Mouse (Mus musculus): ENCODE data around the gene Apba2. TPM values are rescaled to one million over a fixed set of nuclear protein-coding genes. Genes with fewer than 3 reads are reported as not detected.

Gene Apba2
- polyA plus RNA-seq (2015; fragmentation: Nextera tagmentation; extraction: Ambion mirVana), result 10.8 and 11.4 TPM in 2 replicates

GRCm38 (mm10) chr7:64501536-64502270 is at the start of gene Apba2:
TSS of gene Apba2 (plus strand) at chr7:64501706.
- Histone ChIP-seq H3K4me2 (peak within 1 kb of the TSS; percentile 98), H3K36me3 (no peaks in the 10 kb centered on the region), H3K27me3 (peaks cover 46% of the 10 kb centered on the region), H3K9me3 (no peaks in the 10 kb centered on the region), H3K4me1 (peaks cover 7% of the 10 kb centered on the region), H3K9ac (peak within 1 kb of the TSS; percentile 81), H3K4me3 (peak within 1 kb of the TSS; percentile 63), H3K27ac (no peak within 1 kb of the TSS)
- peak; percentile 63 for ATAC-seq (ENCODE audit: insufficient number of reproducible peaks, insufficient read depth, low FRiP score, low TSS enrichment, low read depth)
- under 1% methylated on average over 96 of the region's 96 CpGs for WGBS

- Histone ChIP-seq H3K4me1 (no peaks in the 10 kb centered on the region), H3K9me3 (no peaks in the 10 kb centered on the region), H3K27ac (no peak overlapping the region), H3K9ac (no peak overlapping the region), H3K27me3 (no peaks in the 10 kb centered on the region), H3K4me3 (no peak overlapping the region), H3K36me3 (no peaks in the 10 kb centered on the region), H3K4me2 (no peak overlapping the region)
- 81% methylated on average over 5 of the region's 5 CpGs for WGBS
- ATAC-seq (ENCODE audit: insufficient number of reproducible peaks, insufficient read depth, low FRiP score, low TSS enrichment, low read depth), result no peak
Measured at GRCm38 (mm10) chr7:64451861-64452382, 49.6 kb upstream of the Apba2 start.

DNA sequence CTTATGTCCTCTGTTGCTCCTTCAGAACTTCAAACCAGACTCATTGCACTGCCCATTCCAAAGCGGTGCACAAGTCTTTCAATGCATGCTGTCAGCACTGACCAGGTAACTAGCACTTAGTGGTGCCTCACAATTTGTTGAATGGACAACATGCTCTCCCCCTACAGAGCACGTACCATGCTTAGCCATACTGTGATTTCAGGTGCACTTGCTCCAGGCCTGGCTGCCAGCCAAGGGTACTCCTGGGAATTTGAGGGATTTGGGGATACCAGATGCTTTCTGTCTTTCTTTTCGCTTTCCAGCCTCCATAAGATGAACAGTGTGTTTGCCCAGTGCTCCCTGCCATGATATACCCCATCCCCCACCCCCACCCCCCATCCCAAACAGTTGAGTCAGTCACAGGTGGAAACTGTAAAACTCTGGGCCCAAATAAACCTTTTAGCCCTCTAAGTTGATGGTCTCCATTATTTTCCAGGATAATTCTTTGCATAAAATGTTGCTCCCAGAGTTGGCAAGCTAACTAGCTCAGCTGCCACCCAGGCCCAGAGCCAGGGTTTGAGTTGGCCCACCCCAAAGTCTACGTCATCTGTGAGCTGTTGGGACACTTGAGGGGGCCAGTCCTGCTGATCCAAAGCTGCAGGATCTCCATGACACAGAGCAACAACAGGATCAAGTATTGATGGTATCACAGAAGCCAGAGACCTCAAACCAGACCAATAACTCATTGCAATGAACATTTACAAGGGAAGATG is 48.9 kb upstream of the Apba2 start:
- H3K4me2 ChIP-seq, result no peak overlapping the region
- WGBS, result 74% methylated on average over 4 of the region's 4 CpGs
- H3K27me3 ChIP-seq, result no peaks in the 10 kb centered on the region
- no peak overlapping the region for H3K9ac ChIP-seq
- H3K4me3 ChIP-seq, result no peak overlapping the region
- H3K36me3 ChIP-seq, result no peaks in the 10 kb centered on the region
- no peak for ATAC-seq (ENCODE audit: insufficient number of reproducible peaks, insufficient read depth, low FRiP score, low TSS enrichment, low read depth)
- H3K27ac ChIP-seq, result no peak overlapping the region
- H3K9me3 ChIP-seq, result no peaks in the 10 kb centered on the region
- no peaks in the 10 kb centered on the region for H3K4me1 ChIP-seq

DNA sequence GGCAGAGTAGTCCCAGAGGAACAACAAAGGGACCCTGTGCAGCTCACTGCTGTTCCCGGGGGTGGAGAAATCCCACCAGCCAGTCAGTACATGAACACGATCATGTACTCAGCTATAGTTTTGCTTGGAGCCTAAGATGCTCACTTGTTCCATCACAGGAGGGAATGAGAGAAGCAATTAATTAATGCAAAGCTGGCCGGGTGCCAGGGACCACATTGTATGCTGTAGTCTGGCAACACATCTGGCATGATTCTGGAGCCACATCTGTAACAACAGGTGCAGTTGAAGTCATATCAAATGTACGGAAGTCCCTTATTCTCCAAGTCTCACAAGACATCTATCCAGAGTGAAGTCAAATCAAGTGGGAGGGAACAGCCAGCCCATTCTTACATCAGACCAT is 45.3 kb upstream of the Apba2 start:
- no peaks in the 10 kb centered on the region for H3K36me3 ChIP-seq
- no peak overlapping the region for H3K9ac ChIP-seq
- no peak overlapping the region for H3K4me2 ChIP-seq
- H3K4me3 ChIP-seq, result no peak overlapping the region
- ATAC-seq (ENCODE audit: insufficient number of reproducible peaks, insufficient read depth, low FRiP score, low TSS enrichment, low read depth), result no peak
- WGBS, result 77% methylated on average over 4 of the region's 4 CpGs
- no peaks in the 10 kb centered on the region for H3K4me1 ChIP-seq
- H3K27ac ChIP-seq, result no peak overlapping the region
- no peaks in the 10 kb centered on the region for H3K27me3 ChIP-seq
- no peaks in the 10 kb centered on the region for H3K9me3 ChIP-seq

DNA sequence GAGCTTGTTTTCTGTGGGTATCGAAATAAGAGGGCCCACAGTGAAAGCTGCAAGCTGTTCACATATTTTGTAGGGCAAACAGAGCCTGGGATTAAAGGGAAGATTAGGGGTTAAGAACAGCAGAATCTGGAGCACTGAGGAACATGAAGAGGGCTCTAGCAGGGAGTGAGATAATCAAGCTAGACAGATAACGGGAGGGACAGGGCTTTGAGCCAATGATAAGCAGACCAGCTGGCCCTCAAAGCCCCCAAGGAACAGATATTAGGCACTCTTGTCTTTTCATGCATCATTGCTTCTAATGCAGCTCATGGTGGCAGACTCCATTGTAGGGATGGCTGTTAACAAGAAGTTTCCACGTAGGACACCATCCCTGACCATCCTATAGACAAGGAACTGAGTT is 44.8 kb upstream of the Apba2 start:
- H3K27me3 ChIP-seq, result no peaks in the 10 kb centered on the region
- H3K36me3 ChIP-seq, result no peaks in the 10 kb centered on the region
- H3K9me3 ChIP-seq, result no peaks in the 10 kb centered on the region
- H3K4me1 ChIP-seq, result no peaks in the 10 kb centered on the region
- ATAC-seq (ENCODE audit: insufficient number of reproducible peaks, insufficient read depth, low FRiP score, low TSS enrichment, low read depth), result no peak
- 82% methylated on average over 3 of the region's 3 CpGs for WGBS
- H3K9ac ChIP-seq, result no peak overlapping the region
- H3K4me3 ChIP-seq, result no peak overlapping the region
- no peak overlapping the region for H3K27ac ChIP-seq
- no peak overlapping the region for H3K4me2 ChIP-seq

DNA sequence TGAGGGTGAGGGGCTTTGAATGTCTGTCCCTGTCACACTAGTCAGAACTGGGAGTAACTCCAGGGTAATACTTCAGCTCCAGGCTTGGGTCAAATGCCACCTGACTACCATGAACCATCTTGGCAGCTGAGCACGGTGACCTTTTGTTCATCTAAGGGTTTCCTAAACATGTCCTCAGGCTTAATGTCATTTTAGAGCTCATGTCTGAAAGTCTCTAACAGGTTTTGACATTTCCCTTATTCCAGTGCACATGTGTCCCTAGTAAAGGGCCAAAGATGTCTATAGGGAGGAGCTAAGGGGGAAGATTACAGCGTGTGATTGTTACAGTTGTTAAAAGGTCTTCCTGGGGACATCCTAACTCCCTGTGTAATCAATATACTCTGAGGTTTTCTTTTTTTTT is 43.7 kb upstream of the Apba2 start:
- Histone ChIP-seq H3K4me1 (no peaks in the 10 kb centered on the region), H3K4me3 (no peak overlapping the region), H3K9ac (no peak overlapping the region), H3K4me2 (no peak overlapping the region), H3K27me3 (no peaks in the 10 kb centered on the region), H3K36me3 (no peaks in the 10 kb centered on the region), H3K27ac (no peak overlapping the region), H3K9me3 (no peaks in the 10 kb centered on the region)
- WGBS, result 68% methylated on average over 2 of the region's 2 CpGs
- ATAC-seq (ENCODE audit: insufficient number of reproducible peaks, insufficient read depth, low FRiP score, low TSS enrichment, low read depth), result no peak

DNA sequence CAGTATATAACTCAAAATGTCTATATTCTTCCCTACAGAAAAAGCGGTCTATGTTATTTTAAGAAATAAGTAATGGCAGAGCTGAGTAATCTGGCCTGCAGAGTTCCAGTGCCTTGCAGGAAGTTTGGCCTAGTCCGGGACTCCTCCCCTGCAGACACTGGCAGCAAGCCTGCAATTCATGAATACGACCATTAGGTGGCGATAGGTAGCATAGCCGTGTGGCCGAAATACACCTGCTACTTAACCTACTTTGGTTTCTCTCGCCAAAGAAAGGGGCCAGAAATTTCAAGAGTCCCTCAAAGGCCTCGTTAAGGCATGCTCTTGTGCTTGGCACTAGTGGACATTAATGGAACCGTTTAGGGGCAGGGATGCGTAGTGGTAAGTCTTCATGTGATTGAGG is 4.1 kb upstream of the Apba2 start:
- no peak for ATAC-seq (ENCODE audit: insufficient number of reproducible peaks, insufficient read depth, low FRiP score, low TSS enrichment, low read depth)
- H3K36me3 ChIP-seq, result no peaks in the 10 kb centered on the region
- WGBS, result 31% methylated on average over 10 of the region's 10 CpGs
- H3K4me2 ChIP-seq, result no peak overlapping the region
- no peaks in the 10 kb centered on the region for H3K9me3 ChIP-seq
- H3K4me1 ChIP-seq, result peaks cover 3% of the 10 kb centered on the region
- no peak overlapping the region for H3K27ac ChIP-seq
- no peak overlapping the region for H3K4me3 ChIP-seq
- peaks cover 23% of the 10 kb centered on the region for H3K27me3 ChIP-seq
- no peak overlapping the region for H3K9ac ChIP-seq

GRCm38 (mm10) chr7:64502271-64503180 is 1.0 kb downstream of the Apba2 start:
- no peaks in the 10 kb centered on the region for H3K36me3 ChIP-seq
- H3K4me1 ChIP-seq, result peaks cover 7% of the 10 kb centered on the region
- H3K9me3 ChIP-seq, result no peaks in the 10 kb centered on the region
- H3K9ac ChIP-seq, result peak overlapping the region; percentile 81
- ATAC-seq (ENCODE audit: insufficient number of reproducible peaks, insufficient read depth, low FRiP score, low TSS enrichment, low read depth), result no peak
- H3K27me3 ChIP-seq, result peaks cover 46% of the 10 kb centered on the region
- peak overlapping the region; percentile 63 for H3K4me3 ChIP-seq
- H3K27ac ChIP-seq, result no peak overlapping the region
- H3K4me2 ChIP-seq, result peak overlapping the region; percentile 98
- 2% methylated on average over 44 of the region's 47 CpGs for WGBS

GRCm38 (mm10) chr7:64503641-64504040 is 2.1 kb downstream of the Apba2 start:
- Histone ChIP-seq H3K4me3 (no peak overlapping the region), H3K9me3 (no peaks in the 10 kb centered on the region), H3K4me1 (peaks cover 7% of the 10 kb centered on the region), H3K27ac (no peak overlapping the region), H3K9ac (no peak overlapping the region), H3K27me3 (peaks cover 46% of the 10 kb centered on the region), H3K36me3 (no peaks in the 10 kb centered on the region), H3K4me2 (no peak overlapping the region)
- 71% methylated on average over 6 of the region's 6 CpGs for WGBS
- no peak for ATAC-seq (ENCODE audit: insufficient number of reproducible peaks, insufficient read depth, low FRiP score, low TSS enrichment, low read depth)

GRCm38 (mm10) chr7:64504691-64505231 is 3.3 kb downstream of the Apba2 start:
- no peak for ATAC-seq (ENCODE audit: insufficient number of reproducible peaks, insufficient read depth, low FRiP score, low TSS enrichment, low read depth)
- WGBS, result 31% methylated on average over 7 of the region's 8 CpGs
- Histone ChIP-seq H3K27me3 (peaks cover 46% of the 10 kb centered on the region), H3K4me3 (no peak overlapping the region), H3K4me2 (no peak overlapping the region), H3K9me3 (no peaks in the 10 kb centered on the region), H3K36me3 (no peaks in the 10 kb centered on the region), H3K9ac (no peak overlapping the region), H3K27ac (no peak overlapping the region), H3K4me1 (peaks cover 7% of the 10 kb centered on the region)

DNA sequence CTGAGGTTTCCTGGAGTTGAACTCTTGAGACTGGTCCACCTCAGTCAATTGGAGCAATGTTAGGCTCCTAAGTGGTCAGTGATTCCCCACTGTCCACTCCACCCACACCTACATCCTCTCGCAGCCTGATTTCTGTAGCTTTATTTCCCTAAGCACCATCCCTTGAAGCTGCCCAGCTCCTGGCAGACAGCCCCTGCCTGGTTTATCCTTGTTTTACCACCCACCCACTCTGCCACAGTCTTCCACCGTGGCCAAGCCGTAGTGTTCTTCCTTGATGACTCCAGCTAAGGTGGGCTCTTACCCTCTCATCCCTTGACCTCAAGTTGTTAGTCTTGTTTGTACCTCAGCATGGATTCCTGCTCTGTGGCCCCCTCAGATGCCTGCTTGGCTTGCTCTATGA is 4.1 kb downstream of the Apba2 start:
- H3K36me3 ChIP-seq, result no peaks in the 10 kb centered on the region
- 78% methylated on average over 3 of the region's 3 CpGs for WGBS
- H3K27ac ChIP-seq, result no peak overlapping the region
- no peak for ATAC-seq (ENCODE audit: insufficient number of reproducible peaks, insufficient read depth, low FRiP score, low TSS enrichment, low read depth)
- no peak overlapping the region for H3K4me2 ChIP-seq
- peaks cover 41% of the 10 kb centered on the region for H3K27me3 ChIP-seq
- no peak overlapping the region for H3K4me3 ChIP-seq
- H3K4me1 ChIP-seq, result peaks cover 7% of the 10 kb centered on the region
- H3K9ac ChIP-seq, result no peak overlapping the region
- H3K9me3 ChIP-seq, result no peaks in the 10 kb centered on the region
